Mouse (Mus musculus): ENCODE data around the gene Hdac4.

The Hdac4 gene

GRCm38 (mm10) chr1:92195360-92196149 is at the start of gene Hdac4:
Hdac4 (minus strand) TSS chr1:92195699.
- Histone ChIP-seq H3K36me3 (ENCODE audit: control insufficient read depth, insufficient read depth, low read length, poor library complexity, severe bottlenecking) (no peaks in the 10 kb centered on the region), H3K27me3 (ENCODE audit: control insufficient read depth, insufficient read depth, low read length, poor library complexity, severe bottlenecking) (no peaks in the 10 kb centered on the region)
- no peak for DNase-seq (ENCODE audit: low read depth, low spot score)

GRCm38 (mm10) chr1:92243549-92243948 is 48.0 kb upstream of the Hdac4 start:
- DNase-seq (ENCODE audit: low read depth, low spot score), result no peak
- H3K27me3 ChIP-seq (ENCODE audit: control insufficient read depth, insufficient read depth, low read length, poor library complexity, severe bottlenecking), result no peaks in the 10 kb centered on the region
- no peaks in the 10 kb centered on the region for H3K36me3 ChIP-seq (ENCODE audit: control insufficient read depth, insufficient read depth, low read length, poor library complexity, severe bottlenecking)

- H3K27me3 ChIP-seq (ENCODE audit: control insufficient read depth, insufficient read depth, low read length, poor library complexity, severe bottlenecking), result no peaks in the 10 kb centered on the region
- DNase-seq (ENCODE audit: low read depth, low spot score), result no peak
- no peaks in the 10 kb centered on the region for H3K36me3 ChIP-seq (ENCODE audit: control insufficient read depth, insufficient read depth, low read length, poor library complexity, severe bottlenecking)
These were observed 44.6 kb upstream of the Hdac4 start for GRCm38 (mm10) chr1:92240072-92240471.

GRCm38 (mm10) chr1:92235600-92235999 is 40.1 kb upstream of the Hdac4 start:
- no peak for DNase-seq (ENCODE audit: low read depth, low spot score)
- H3K36me3 ChIP-seq (ENCODE audit: control insufficient read depth, insufficient read depth, low read length, poor library complexity, severe bottlenecking), result no peaks in the 10 kb centered on the region
- no peaks in the 10 kb centered on the region for H3K27me3 ChIP-seq (ENCODE audit: control insufficient read depth, insufficient read depth, low read length, poor library complexity, severe bottlenecking)

GRCm38 (mm10) chr1:92225297-92225696 is 29.8 kb upstream of the Hdac4 start:
- no peaks in the 10 kb centered on the region for H3K36me3 ChIP-seq (ENCODE audit: control insufficient read depth, insufficient read depth, low read length, poor library complexity, severe bottlenecking)
- H3K27me3 ChIP-seq (ENCODE audit: control insufficient read depth, insufficient read depth, low read length, poor library complexity, severe bottlenecking), result no peaks in the 10 kb centered on the region
- no peak for DNase-seq (ENCODE audit: low read depth, low spot score)

- DNase-seq (ENCODE audit: low read depth, low spot score), result no peak
- Histone ChIP-seq H3K27me3 (ENCODE audit: control insufficient read depth, insufficient read depth, low read length, poor library complexity, severe bottlenecking) (no peaks in the 10 kb centered on the region), H3K36me3 (ENCODE audit: control insufficient read depth, insufficient read depth, low read length, poor library complexity, severe bottlenecking) (no peaks in the 10 kb centered on the region)
These were observed 28.7 kb upstream of the Hdac4 start for GRCm38 (mm10) chr1:92223956-92224891.

- Histone ChIP-seq H3K36me3 (ENCODE audit: control insufficient read depth, insufficient read depth, low read length, poor library complexity, severe bottlenecking) (no peaks in the 10 kb centered on the region), H3K27me3 (ENCODE audit: control insufficient read depth, insufficient read depth, low read length, poor library complexity, severe bottlenecking) (no peaks in the 10 kb centered on the region)
- no peak for DNase-seq (ENCODE audit: low read depth, low spot score)
These were observed 21.2 kb upstream of the Hdac4 start for GRCm38 (mm10) chr1:92216710-92217109.

GRCm38 (mm10) chr1:92215996-92216630 is 20.6 kb upstream of the Hdac4 start:
- no peak for DNase-seq (ENCODE audit: low read depth, low spot score)
- no peaks in the 10 kb centered on the region for H3K36me3 ChIP-seq (ENCODE audit: control insufficient read depth, insufficient read depth, low read length, poor library complexity, severe bottlenecking)
- H3K27me3 ChIP-seq (ENCODE audit: control insufficient read depth, insufficient read depth, low read length, poor library complexity, severe bottlenecking), result no peaks in the 10 kb centered on the region

- no peak for DNase-seq (ENCODE audit: low read depth, low spot score)
- no peaks in the 10 kb centered on the region for H3K27me3 ChIP-seq (ENCODE audit: control insufficient read depth, insufficient read depth, low read length, poor library complexity, severe bottlenecking)
These were observed 19.7 kb upstream of the Hdac4 start for GRCm38 (mm10) chr1:92215131-92215638.

GRCm38 (mm10) chr1:92212003-92212750 is 16.7 kb upstream of the Hdac4 start:
- H3K27me3 ChIP-seq (ENCODE audit: control insufficient read depth, insufficient read depth, low read length, poor library complexity, severe bottlenecking), result no peaks in the 10 kb centered on the region
- DNase-seq (ENCODE audit: low read depth, low spot score), result no peak
- no peaks in the 10 kb centered on the region for H3K36me3 ChIP-seq (ENCODE audit: control insufficient read depth, insufficient read depth, low read length, poor library complexity, severe bottlenecking)

More at GRCm38 (mm10) chr1:92215131-92215638, 19.7 kb upstream of the Hdac4 start:
- H3K36me3 ChIP-seq (ENCODE audit: control insufficient read depth, insufficient read depth, low read length, poor library complexity, severe bottlenecking), result no peaks in the 10 kb centered on the region

- no peak for DNase-seq (ENCODE audit: low read depth, low spot score)
- Histone ChIP-seq H3K36me3 (ENCODE audit: control insufficient read depth, insufficient read depth, low read length, poor library complexity, severe bottlenecking) (no peaks in the 10 kb centered on the region), H3K27me3 (ENCODE audit: control insufficient read depth, insufficient read depth, low read length, poor library complexity, severe bottlenecking) (no peaks in the 10 kb centered on the region)
These were observed 7.3 kb upstream of the Hdac4 start for GRCm38 (mm10) chr1:92202639-92203352.

GRCm38 (mm10) chr1:92190463-92190862 is 5.0 kb downstream of the Hdac4 start:
- H3K27me3 ChIP-seq (ENCODE audit: control insufficient read depth, insufficient read depth, low read length, poor library complexity, severe bottlenecking), result no peaks in the 10 kb centered on the region
- no peak for DNase-seq (ENCODE audit: low read depth, low spot score)
- H3K36me3 ChIP-seq (ENCODE audit: control insufficient read depth, insufficient read depth, low read length, poor library complexity, severe bottlenecking), result no peaks in the 10 kb centered on the region

- no peak for DNase-seq (ENCODE audit: low read depth, low spot score)
- H3K27me3 ChIP-seq (ENCODE audit: control insufficient read depth, insufficient read depth, low read length, poor library complexity, severe bottlenecking), result no peaks in the 10 kb centered on the region
These were observed 8.4 kb downstream of the Hdac4 start for GRCm38 (mm10) chr1:92187137-92187536.

More at GRCm38 (mm10) chr1:92187137-92187536, 8.4 kb downstream of the Hdac4 start:
- H3K36me3 ChIP-seq (ENCODE audit: control insufficient read depth, insufficient read depth, low read length, poor library complexity, severe bottlenecking), result no peaks in the 10 kb centered on the region
